Mouse (Mus musculus): ENCODE results near the gene Tst.

DNA sequence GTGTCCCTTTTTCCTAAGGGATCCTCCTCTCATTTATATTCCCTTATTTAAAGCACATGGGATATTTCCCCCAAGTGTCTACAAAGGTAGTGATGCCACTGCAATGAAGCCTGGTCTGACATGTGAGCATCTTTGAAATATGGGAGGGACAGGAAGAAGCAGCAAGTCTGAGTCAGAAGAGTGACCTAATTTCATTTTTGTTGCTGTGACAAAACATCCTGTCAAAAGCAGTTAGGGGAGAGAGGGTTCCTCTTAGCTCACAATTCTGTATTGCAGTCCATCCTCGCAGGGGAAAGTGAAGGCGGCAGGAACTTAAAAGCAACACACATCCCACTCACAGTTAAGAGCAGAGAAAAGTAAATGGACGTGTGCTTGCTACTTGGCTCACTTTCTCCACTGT, 14.9 kb downstream of the Tst start:
- TF ChIP-seq CTCF (conservative IDR thresholded peaks at IDR 0.05; ENCODE audit: insufficient read depth, insufficient read length, low read depth, low read length) = no peak
- no peak for TF ChIP-seq POLR2A (IDR thresholded peaks at IDR 0.05; ENCODE audit: low read depth, low read length)

All from kidney, adult 2 months (tissue).